Mouse (Mus musculus): ENCODE data around the gene Rai1. TPM values are rescaled to one million over a fixed set of nuclear protein-coding genes. Genes with fewer than 3 reads are reported as not detected.

The Rai1 gene
- total RNA-seq, 2 experiments from 2014 or later, result 35.2 to 42.3 TPM

- peak; percentile 94 to 95 for DNase-seq (ENCODE audit: low spot score in 2 of 2)
Measured at GRCm38 (mm10) chr11:60210305-60210724, 105.5 kb downstream of the Rai1 start.

- DNase-seq (ENCODE audit: low spot score in 2 of 2), result no peak
Measured at GRCm38 (mm10) chr11:60211152-60211551, 106.3 kb downstream of the Rai1 start.

GRCm38 (mm10) chr11:60211761-60212160, 106.9 kb downstream of the Rai1 start:
- DNase-seq (ENCODE audit: low spot score in 2 of 2), result no peak

- no peak for DNase-seq (ENCODE audit: low spot score in 2 of 2)
Measured at GRCm38 (mm10) chr11:60213266-60213665, 108.5 kb downstream of the Rai1 start.

GRCm38 (mm10) chr11:60216671-60217070, 111.9 kb downstream of the Rai1 start:
- DNase-seq (ENCODE audit: low spot score in 2 of 2), result no peak

GRCm38 (mm10) chr11:60217467-60217866, 112.7 kb downstream of the Rai1 start:
- no peak for DNase-seq (ENCODE audit: low spot score in 2 of 2)

GRCm38 (mm10) chr11:60219609-60220008, 114.8 kb downstream of the Rai1 start:
- DNase-seq (ENCODE audit: low spot score in 2 of 2), result no peak

- peak; percentile 89 for DNase-seq (ENCODE audit: low spot score in 2 of 2)
Measured at GRCm38 (mm10) chr11:60220291-60220804, 115.5 kb downstream of the Rai1 start.

- DNase-seq (ENCODE audit: low spot score in 2 of 2), result no peak
Measured at GRCm38 (mm10) chr11:60221425-60221824, 116.6 kb downstream of the Rai1 start.

- no peak for DNase-seq (ENCODE audit: low spot score in 2 of 2)
Measured at GRCm38 (mm10) chr11:60222085-60222468, 117.3 kb downstream of the Rai1 start.

- peak; percentile 80 to 84 for DNase-seq (ENCODE audit: low spot score in 2 of 2)
Measured at GRCm38 (mm10) chr11:60222469-60223236, 117.8 kb downstream of the Rai1 start, which contains the start of gene Srebf1. Gene Srebf1 (minus strand): TSS chr11:60222581.

- DNase-seq (ENCODE audit: low spot score in 2 of 2), result no peak
Measured at GRCm38 (mm10) chr11:60224676-60225075, 119.9 kb downstream of the Rai1 start.

- DNase-seq (ENCODE audit: low spot score in 2 of 2), result no peak
Measured at GRCm38 (mm10) chr11:60225874-60226273, 121.1 kb downstream of the Rai1 start.

- no peak for DNase-seq (ENCODE audit: low spot score in 2 of 2)
Measured at GRCm38 (mm10) chr11:60228525-60228924, 123.7 kb downstream of the Rai1 start.

GRCm38 (mm10) chr11:60229821-60230220, 125.0 kb downstream of the Rai1 start:
- DNase-seq (ENCODE audit: low spot score in 2 of 2), result no peak

GRCm38 (mm10) chr11:60230512-60230911, 125.7 kb downstream of the Rai1 start:
- no peak for DNase-seq (ENCODE audit: low spot score in 2 of 2)

- no peak for DNase-seq (ENCODE audit: low spot score in 2 of 2)
Measured at GRCm38 (mm10) chr11:60231326-60231725, 126.5 kb downstream of the Rai1 start.

- no peak for DNase-seq (ENCODE audit: low spot score in 2 of 2)
Measured at GRCm38 (mm10) chr11:60231951-60232350, 127.1 kb downstream of the Rai1 start.

- DNase-seq (ENCODE audit: low spot score in 2 of 2), result no peak
Measured at GRCm38 (mm10) chr11:60232441-60233058, 127.7 kb downstream of the Rai1 start.

GRCm38 (mm10) chr11:60233235-60233634, 128.4 kb downstream of the Rai1 start:
- no peak for DNase-seq (ENCODE audit: low spot score in 2 of 2)

GRCm38 (mm10) chr11:60235351-60235750, 130.5 kb downstream of the Rai1 start:
- DNase-seq (ENCODE audit: low spot score in 2 of 2), result no peak

GRCm38 (mm10) chr11:60240509-60240908, 135.7 kb downstream of the Rai1 start:
- no peak for DNase-seq (ENCODE audit: low spot score in 2 of 2)
